Mouse (Mus musculus): ENCODE data around the gene Suco.

Suco gene

GRCm38 (mm10) chr1:161791854-161792686 is 84.4 kb downstream of the Suco start:
- DNase-seq (ENCODE audit: low read depth, low spot score), result no peak

GRCm38 (mm10) chr1:161788339-161788738 is 88.1 kb downstream of the Suco start, which contains the start of gene Fasl:
TSS of gene Fasl (minus strand) at chr1:161788495.
- no peak for DNase-seq (ENCODE audit: low read depth, low spot score)

GRCm38 (mm10) chr1:161782725-161783124 is 93.8 kb downstream of the Suco start:
- no peak for DNase-seq (ENCODE audit: low read depth, low spot score)

- DNase-seq (ENCODE audit: low read depth, low spot score), result no peak
These were observed 94.9 kb downstream of the Suco start for GRCm38 (mm10) chr1:161781594-161781993.

- no peak for DNase-seq (ENCODE audit: low read depth, low spot score)
These were observed 97.4 kb downstream of the Suco start for GRCm38 (mm10) chr1:161779057-161779456.

- DNase-seq (ENCODE audit: low read depth, low spot score), result no peak
These were observed 101.3 kb downstream of the Suco start for GRCm38 (mm10) chr1:161775151-161775550.

- DNase-seq (ENCODE audit: low read depth, low spot score), result no peak
These were observed 105.2 kb downstream of the Suco start for GRCm38 (mm10) chr1:161771293-161771692.

GRCm38 (mm10) chr1:161769329-161769728 is 107.2 kb downstream of the Suco start:
- no peak for DNase-seq (ENCODE audit: low read depth, low spot score)

- DNase-seq (ENCODE audit: low read depth, low spot score), result no peak
These were observed 109.4 kb downstream of the Suco start for GRCm38 (mm10) chr1:161767101-161767524.

GRCm38 (mm10) chr1:161766656-161767055 is 109.8 kb downstream of the Suco start:
- DNase-seq (ENCODE audit: low read depth, low spot score), result no peak
